Mouse (Mus musculus): ENCODE data around the gene Catip.
"Not testable (repeated sequence)": the region's sequence is repeated elsewhere in the genome, so short reads cannot be mapped to it uniquely, and the experiment has no call there.

The Catip gene

GRCm38 (mm10) chr1:74396456-74397222 lies 34.7 kb downstream of the Catip start:
- not testable (repeated sequence) for ATAC-seq (ENCODE audit: insufficient number of reproducible peaks, low FRiP score, low TSS enrichment)

DNA sequence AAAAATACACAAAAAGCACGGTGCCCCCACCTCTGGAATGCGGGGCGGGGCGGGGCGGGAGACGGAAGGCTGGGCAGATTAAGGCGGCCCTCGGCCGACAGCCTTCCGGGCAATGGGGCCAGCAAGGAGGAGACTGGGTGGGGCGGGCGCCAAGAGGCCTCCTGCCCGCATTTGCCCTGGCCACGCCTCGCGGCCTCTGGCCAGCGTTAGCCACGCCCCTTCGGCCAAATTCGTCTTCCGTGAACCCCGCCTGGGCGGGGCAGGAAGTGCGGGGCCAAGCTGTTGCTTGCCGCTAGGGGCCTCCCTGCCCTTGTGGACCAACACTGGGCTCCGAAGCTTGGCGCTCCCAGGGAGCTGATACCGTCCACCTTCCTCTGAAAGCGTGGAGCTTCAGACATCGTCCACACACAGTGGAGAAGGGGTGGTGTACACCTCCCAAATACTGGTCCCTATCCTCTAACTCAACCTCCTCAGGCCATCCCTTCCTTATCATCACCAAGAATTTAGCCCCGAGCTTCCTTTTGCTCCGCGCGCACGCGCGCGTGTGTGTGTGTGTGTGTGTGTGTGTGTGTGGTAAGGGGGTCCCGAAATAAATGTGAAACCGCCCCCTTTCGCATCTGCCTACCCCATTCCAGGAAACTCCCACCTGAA lies 35.5 kb downstream of the Catip start:
- peak; percentile 82 for ATAC-seq (ENCODE audit: insufficient number of reproducible peaks, low FRiP score, low TSS enrichment)

DNA sequence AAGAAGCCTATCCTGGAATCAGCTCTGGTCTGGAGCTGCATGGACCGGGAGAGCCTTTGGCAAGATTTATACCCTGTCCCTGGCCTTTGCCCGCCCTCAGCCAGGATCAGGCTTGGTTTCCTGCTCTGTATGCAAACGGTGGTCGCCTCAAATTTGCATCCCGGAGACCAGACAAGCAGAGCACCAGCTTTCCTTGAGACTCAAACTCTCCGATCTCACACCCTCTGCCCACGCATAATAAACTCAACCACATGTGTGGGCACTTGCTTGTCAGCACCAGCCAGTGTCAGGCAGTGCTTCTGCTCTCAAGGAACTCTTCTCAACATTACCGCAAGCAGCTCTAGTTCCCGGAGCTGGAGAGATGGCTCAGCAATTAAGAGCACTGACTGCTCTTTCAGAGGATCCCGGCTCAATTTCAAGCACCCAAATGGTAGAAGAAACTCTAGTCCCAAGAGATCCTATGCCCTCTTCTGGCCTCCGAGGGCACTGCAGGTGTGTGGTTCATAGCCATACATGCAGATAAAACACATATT lies 36.1 kb downstream of the Catip start:
- peak; percentile 24 for ATAC-seq (ENCODE audit: insufficient number of reproducible peaks, low FRiP score, low TSS enrichment)

GRCm38 (mm10) chr1:74400531-74400930 lies 38.6 kb downstream of the Catip start:
- ATAC-seq (ENCODE audit: insufficient number of reproducible peaks, low FRiP score, low TSS enrichment): no peak

DNA sequence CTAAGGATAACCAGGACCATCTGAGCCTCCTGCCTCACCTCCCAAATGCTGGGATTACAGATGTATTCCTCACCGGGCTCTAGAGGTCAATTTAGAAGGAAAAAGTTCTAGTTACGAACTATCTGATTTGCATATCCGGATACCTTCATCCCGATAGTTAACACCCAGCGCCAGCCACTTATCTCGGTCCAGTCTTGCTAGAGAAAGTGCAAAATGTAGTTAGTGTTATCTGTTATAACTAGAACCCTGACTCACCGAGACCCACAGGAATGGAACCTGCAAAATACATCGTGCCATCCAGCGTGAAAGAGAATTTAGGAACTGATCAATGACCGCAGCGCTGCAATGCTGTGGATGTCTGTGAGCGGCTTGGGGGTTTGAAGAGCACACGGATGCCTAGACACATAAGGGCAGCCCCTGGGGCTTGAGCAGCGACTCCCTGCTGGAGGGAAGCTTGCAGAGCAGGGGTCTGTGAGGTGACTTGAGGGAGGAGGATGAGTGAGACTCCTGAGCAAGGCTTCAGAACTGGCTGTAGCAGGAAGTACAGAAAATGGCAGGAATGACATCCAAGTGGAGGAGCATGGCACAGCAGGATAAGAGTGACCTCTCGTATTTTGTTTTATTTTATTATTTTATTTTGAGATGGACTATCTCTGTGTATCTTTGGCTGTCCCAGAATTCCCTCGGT lies 39.3 kb downstream of the Catip start:
- ATAC-seq (ENCODE audit: insufficient number of reproducible peaks, low FRiP score, low TSS enrichment): no peak

DNA sequence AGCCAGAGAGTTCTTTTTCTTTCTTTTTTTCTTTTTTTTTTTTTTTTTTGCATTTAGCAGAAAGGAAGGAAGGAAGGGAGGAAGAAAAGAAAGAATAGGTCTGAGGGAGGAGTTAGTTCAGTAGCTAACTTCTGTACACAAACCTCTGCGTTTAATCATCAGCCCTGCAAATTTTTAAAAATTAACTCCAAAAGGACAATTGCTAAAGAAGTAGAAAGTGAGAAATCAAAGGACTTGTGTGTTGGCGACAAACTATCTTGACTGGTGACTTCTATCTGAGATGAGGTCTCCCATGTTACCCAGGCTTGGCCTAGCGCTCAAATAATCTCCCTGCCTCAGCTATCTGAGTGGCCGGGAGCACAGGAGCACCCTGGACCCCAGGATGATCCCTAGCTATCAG lies 42.3 kb downstream of the Catip start:
- no peak for ATAC-seq (ENCODE audit: insufficient number of reproducible peaks, low FRiP score, low TSS enrichment)

- no peak for ATAC-seq (ENCODE audit: insufficient number of reproducible peaks, low FRiP score, low TSS enrichment)
These were observed 46.9 kb downstream of the Catip start, which contains the start of gene Vil1 for GRCm38 (mm10) chr1:74408589-74409504. Gene Vil1 (plus strand): TSS chr1:74409376.

DNA sequence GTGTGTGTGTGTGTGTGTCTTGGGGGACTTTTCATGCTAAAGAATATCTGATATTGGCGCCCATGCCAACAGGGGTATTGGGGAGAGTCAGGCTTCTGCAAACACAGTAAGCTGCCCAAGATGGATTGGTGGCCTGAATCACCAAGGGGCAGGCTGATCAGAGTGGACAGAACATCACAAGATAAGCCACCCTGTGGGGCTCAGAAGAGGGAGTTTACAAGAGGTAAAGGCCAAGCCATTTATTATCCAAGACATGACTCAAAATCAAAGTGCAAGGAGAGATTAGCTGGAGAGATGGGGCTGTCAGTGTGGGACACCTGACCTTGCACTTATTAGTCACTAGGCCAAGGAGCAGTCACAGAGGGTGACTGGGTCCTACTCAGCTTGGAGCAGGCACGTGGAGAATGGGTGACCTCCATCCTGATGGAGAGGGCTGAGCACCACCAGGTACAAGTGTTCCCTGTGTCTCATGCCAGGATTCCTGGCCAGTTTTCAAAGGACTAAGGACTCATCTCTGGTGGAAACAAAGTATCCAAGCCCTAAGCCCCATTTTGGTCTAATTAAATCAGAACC lies 49.9 kb downstream of the Catip start:
- no peak for ATAC-seq (ENCODE audit: insufficient number of reproducible peaks, low FRiP score, low TSS enrichment)

- ATAC-seq (ENCODE audit: insufficient number of reproducible peaks, low FRiP score, low TSS enrichment): no peak
These were observed 50.8 kb downstream of the Catip start for GRCm38 (mm10) chr1:74412711-74413110.

DNA sequence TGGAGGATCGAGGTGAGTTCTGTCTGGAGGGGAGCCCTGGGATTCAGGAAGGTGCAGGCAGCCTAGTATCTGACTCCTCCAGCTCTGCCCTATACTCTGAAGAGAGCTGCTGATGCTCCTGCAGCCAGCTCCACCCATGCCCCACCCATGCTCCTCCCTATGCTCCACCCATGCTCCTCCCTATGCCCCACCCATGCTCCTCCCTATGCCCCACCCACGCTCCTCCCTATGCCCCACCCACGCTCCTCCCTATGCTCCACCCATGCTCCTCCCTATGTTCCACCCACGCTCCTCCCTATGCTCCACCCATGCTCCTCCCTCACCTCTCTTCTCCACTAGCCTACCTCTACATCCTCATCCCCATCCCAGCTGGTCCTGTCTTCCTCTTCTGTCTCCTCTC lies 53.2 kb downstream of the Catip start:
- peak; percentile 53; the same call in 1 of the 2 replicates for ATAC-seq (ENCODE audit: insufficient number of reproducible peaks, low FRiP score, low TSS enrichment)
